Mouse (Mus musculus) megakaryocyte-erythroid progenitor cell, adult 5-6 weeks (primary cell): Measurements from ENCODE around the gene Itpripl1. TPM values are rescaled to one million over a fixed set of nuclear protein-coding genes. Genes with fewer than 3 reads are reported as not detected.
"Not testable (repeated sequence)": the region's sequence is repeated elsewhere in the genome, so short reads cannot be mapped to it uniquely, and the experiment has no call there.

Source experiments
- ATAC-seq: replicated peaks from 2 replicates; pipeline ENCODE4 v1.8.0; 2016; ENCODE audit warnings: mild to moderate bottlenecking, inconsistent platforms; ENCODE audit not compliant: severe bottlenecking, poor library complexity, low FRiP score, low TSS enrichment
- total RNA-seq, 2 experiments: library from RNA; stranded (forward) in 1 of 2; stranded (reverse) in 1 of 2; fragments of 200-1000, 215-1000 nt in 1 of 2; fragments of >200 nt in 1 of 2; fragmentation: Nextera tagmentation in 1 of 2; gene quantifications; 2 replicates each; pipeline ENCODE4 v1.2.3; 2014 to 2017

The Itpripl1 gene
- total RNA-seq (2014; fragmentation: Nextera tagmentation) (17.9 and 23.4 TPM in 2 replicates), total RNA-seq (2017) (15.8 and 24.0 TPM in 2 replicates)

GRCm38 (mm10) chr2:127143158-127144063, at the start of gene Itpripl1:
Itpripl1 (minus strand) TSS chr2:127143442.
- peak; percentile 96 for ATAC-seq

GRCm38 (mm10) chr2:127189574-127189973, 46.3 kb upstream of the Itpripl1 start:
- no peak for ATAC-seq

- ATAC-seq = peak; percentile 100
Measured at GRCm38 (mm10) chr2:127182598-127183381, 39.5 kb upstream of the Itpripl1 start.

- ATAC-seq = not testable (repeated sequence)
Measured at GRCm38 (mm10) chr2:127166261-127166660, 23.0 kb upstream of the Itpripl1 start.

- ATAC-seq = no peak
Measured at GRCm38 (mm10) chr2:127165675-127166074, 22.4 kb upstream of the Itpripl1 start.

GRCm38 (mm10) chr2:127145699-127146098, 2.5 kb upstream of the Itpripl1 start:
- ATAC-seq = no peak

GRCm38 (mm10) chr2:127142577-127143157, 575 bp downstream of the Itpripl1 start:
- no peak for ATAC-seq

- ATAC-seq = no peak
Measured at GRCm38 (mm10) chr2:127142031-127142430, 1.2 kb downstream of the Itpripl1 start.

GRCm38 (mm10) chr2:127140011-127140410, 3.2 kb downstream of the Itpripl1 start:
- no peak for ATAC-seq

GRCm38 (mm10) chr2:127139605-127140004, 3.6 kb downstream of the Itpripl1 start:
- no peak for ATAC-seq

GRCm38 (mm10) chr2:127139094-127139493, 4.1 kb downstream of the Itpripl1 start:
- ATAC-seq = no peak

- no peak for ATAC-seq
Measured at GRCm38 (mm10) chr2:127138449-127138848, 4.8 kb downstream of the Itpripl1 start.

GRCm38 (mm10) chr2:127137838-127138420, 5.3 kb downstream of the Itpripl1 start:
- no peak for ATAC-seq

- ATAC-seq = peak; percentile 21
Measured at GRCm38 (mm10) chr2:127136979-127137378, 6.3 kb downstream of the Itpripl1 start.

- not testable (repeated sequence) for ATAC-seq
Measured at GRCm38 (mm10) chr2:127135255-127135654, 8.0 kb downstream of the Itpripl1 start.

- peak; percentile 85 for ATAC-seq
Measured at GRCm38 (mm10) chr2:127133621-127134461, 9.4 kb downstream of the Itpripl1 start, which contains the start of gene Ncaph. Ncaph (minus strand) TSS chr2:127133954.

- ATAC-seq = no peak
Measured at GRCm38 (mm10) chr2:127131353-127131752, 11.9 kb downstream of the Itpripl1 start.

- ATAC-seq = no peak
Measured at GRCm38 (mm10) chr2:127128926-127129325, 14.3 kb downstream of the Itpripl1 start.
